In the genomic region with DNA sequence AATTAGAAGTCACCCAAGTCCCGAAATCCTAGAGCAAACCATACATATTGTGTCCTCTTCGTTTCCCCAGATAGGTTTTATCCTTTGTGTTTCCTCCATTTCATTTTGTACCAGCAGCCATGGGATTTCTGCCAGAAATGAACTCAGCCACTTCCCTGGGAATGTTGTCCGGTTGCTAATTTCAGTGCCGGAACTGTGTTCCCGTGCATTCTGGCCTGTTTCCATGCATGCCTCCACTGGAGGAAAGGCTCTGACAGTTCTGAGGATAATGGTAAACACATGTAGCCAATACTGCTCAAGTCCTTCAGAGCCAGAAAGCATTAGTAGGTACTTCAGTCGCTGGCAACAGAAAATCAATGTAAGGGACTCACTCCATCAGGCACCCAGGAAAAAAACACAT, we compare ENCODE assay signal across 10 mouse cellular contexts.
DNase-seq lines count a peak whose midpoint lies in the region; ATAC-seq lines count a peak whose summit lies in the region.
"Had no signal": no experiment of that assay in that cellular context is flagged by ENCODE, and none has a peak within 500 bp of the region (broad histone marks: within the 10 kb centered on the region; RNA-seq: fewer than 3 reads in every experiment).

No protein-coding gene starts in this region.

- DNase-seq in forebrain, embryonic 10.5 days (ENCODE audit: extremely low spot score, low spot score) = no peak
- DNase-seq in 3134 (ENCODE audit: extremely low read depth, insufficient read length, low spot score) = peak; percentile 2
- peak; percentile 76 to 84 for DNase-seq in cerebellum, postnatal 25 days
- DNase-seq in lung, postnatal 14 days = peak; percentile 45
- no peak for DNase-seq in thymus, postnatal 14 days
- no peak for DNase-seq in thymus, postnatal 10 days (ENCODE audit: low spot score in 2 of 2)

- no peak overlapping the region for H3K9ac ChIP-seq in forebrain, embryonic 15.5 days (replicated peaks)
- no peak overlapping the region for H3K9ac ChIP-seq in heart, embryonic 12.5 days
- H3K9ac ChIP-seq: limb, embryonic 15.5 days had no signal

- H3K27ac ChIP-seq in forebrain, embryonic 15.5 days (replicated peaks) = no peak overlapping the region
- no peak overlapping the region for H3K27ac ChIP-seq in forebrain, embryonic 10.5 days
- H3K27ac ChIP-seq in heart, embryonic 12.5 days (ENCODE audit: poor library complexity, severe bottlenecking) = no peak overlapping the region
- H3K27ac ChIP-seq: limb, embryonic 15.5 days had no signal

- no peak overlapping the region for H3K4me2 ChIP-seq in forebrain, embryonic 15.5 days (replicated peaks)
- H3K4me2 ChIP-seq in heart, embryonic 12.5 days = no peak overlapping the region
- H3K4me2 ChIP-seq: limb, embryonic 15.5 days had no signal

- H3K4me3 ChIP-seq in forebrain, embryonic 15.5 days = no peak overlapping the region
- no peak overlapping the region for H3K4me3 ChIP-seq in forebrain, embryonic 10.5 days
- H3K4me3 ChIP-seq in heart, embryonic 12.5 days = no peak overlapping the region
- H3K4me3 ChIP-seq: limb, embryonic 15.5 days had no signal

- no peaks in the 10 kb centered on the region for H3K9me3 ChIP-seq in forebrain, embryonic 15.5 days
- H3K9me3 ChIP-seq in forebrain, embryonic 10.5 days = no peaks in the 10 kb centered on the region
- H3K9me3 ChIP-seq in heart, embryonic 12.5 days (replicated peaks) = no peaks in the 10 kb centered on the region
- H3K9me3 ChIP-seq: limb, embryonic 15.5 days had no signal

- peak; percentile 66; the same call in 1 of the 2 replicates for ATAC-seq in forebrain, embryonic 15.5 days (replicated peaks)
- ATAC-seq in heart, embryonic 12.5 days (ENCODE audit: insufficient number of reproducible peaks, low FRiP score) = 0 out of 2 replicates have a peak, but pooled peaks have one; percentile 36

- no peaks in the 10 kb centered on the region for H3K36me3 ChIP-seq in forebrain, embryonic 15.5 days
- H3K36me3 ChIP-seq in forebrain, embryonic 10.5 days (replicated peaks) = no peaks in the 10 kb centered on the region
- no peaks in the 10 kb centered on the region for H3K36me3 ChIP-seq in heart, embryonic 12.5 days
- H3K36me3 ChIP-seq: limb, embryonic 15.5 days had no signal

- 40% methylated on average over 6 of the region's 6 CpGs for WGBS in forebrain, embryonic 15.5 days
- 74% methylated on average over 6 of the region's 6 CpGs for WGBS in forebrain, embryonic 10.5 days
- WGBS in heart, embryonic 12.5 days = 43% methylated on average over 6 of the region's 6 CpGs

- H3K4me1 ChIP-seq in forebrain, embryonic 15.5 days = peaks cover 4% of the 10 kb centered on the region; the same call in 1 of the 2 replicates
- no peaks in the 10 kb centered on the region for H3K4me1 ChIP-seq in forebrain, embryonic 10.5 days
- no peaks in the 10 kb centered on the region for H3K4me1 ChIP-seq in heart, embryonic 12.5 days (replicated peaks)

- H3K27me3 ChIP-seq in forebrain, embryonic 15.5 days = no peaks in the 10 kb centered on the region
- H3K27me3 ChIP-seq in forebrain, embryonic 10.5 days (ENCODE audit: poor library complexity, severe bottlenecking) = no peaks in the 10 kb centered on the region
- peaks cover 38% of the 10 kb centered on the region for H3K27me3 ChIP-seq in heart, embryonic 12.5 days (replicated peaks)
- H3K27me3 ChIP-seq: CH12.LX; limb, embryonic 15.5 days had no signal

Comparison
In these comparisons a context has a peak if more than half of its experiments do, and no peak if none do; other contexts are left out.
1. DNase-seq: peak in 3134 (single experiment), cerebellum, postnatal 25 days (2 of 2) and lung, postnatal 14 days (single experiment); none in forebrain, embryonic 10.5 days (single experiment), thymus, postnatal 14 days (single experiment) and thymus, postnatal 10 days (0 of 2).